Mouse (Mus musculus) stomach, embryonic 14.5 days (tissue): ENCODE results near the gene Ddt. TPM values are rescaled to one million over a fixed set of nuclear protein-coding genes. Genes with fewer than 3 reads are reported as not detected.

ENCODE experiments used
- ATAC-seq: fragments of 200-750 bp; cut with Nextera tagmentation; 2 replicates; pipeline ENCODE4 v1.8.0; 2017; ENCODE audit warnings: low read depth, moderate TSS enrichment; ENCODE audit not compliant: insufficient number of reproducible peaks, insufficient read depth, low FRiP score
- H3K27ac ChIP-seq: fragments of 300-500 bp; sonication (generic); 2 replicates; pipeline ENCODE4 v1.5.1; 2014; ENCODE audit warnings: mild to moderate bottlenecking, low read length, moderate library complexity, mixed read lengths
- H3K27me3 ChIP-seq: fragments of 300-500 bp; sonication (generic); 2 replicates; pipeline ENCODE4 v1.6.1; 2014; ENCODE audit warnings: low read length, control low read depth, mixed read lengths; ENCODE audit not compliant: control insufficient read depth, insufficient read depth
- H3K36me3 ChIP-seq: fragments of 300-500 bp; sonication (generic); 2 replicates; pipeline ENCODE4 v1.6.1; 2014; ENCODE audit warnings: mild to moderate bottlenecking, control low read depth, low read length, moderate library complexity, mixed read lengths; ENCODE audit not compliant: control insufficient read depth, insufficient read depth
- H3K4me1 ChIP-seq: fragments of 300-500 bp; sonication (generic); 2 replicates; pipeline ENCODE4 v1.6.1; 2014; ENCODE audit warnings: low read length, control low read depth, mixed read lengths; ENCODE audit not compliant: control insufficient read depth, insufficient read depth
- H3K4me2 ChIP-seq: fragments of 300-500 bp; sonication (generic); replicated peaks from 2 replicates; pipeline ENCODE4 v1.6.1; 2014; ENCODE audit warnings: low read depth, low read length, control low read depth
- H3K4me3 ChIP-seq: fragments of 300-500 bp; sonication (generic); 2 replicates; pipeline ENCODE4 v1.5.1; 2014; ENCODE audit warnings: low read depth, low read length, control low read depth
- H3K9ac ChIP-seq: fragments of 300-500 bp; sonication (generic); replicated peaks from 2 replicates; pipeline ENCODE4 v1.6.1; 2014; ENCODE audit warnings: low read depth, mild to moderate bottlenecking, control low read depth, low read length, moderate library complexity, mixed read lengths
- H3K9me3 ChIP-seq: fragments of 300-500 bp; sonication (generic); 2 replicates; pipeline ENCODE4 v1.6.1; 2016; ENCODE audit warnings: low read depth, low read length, control low read depth; ENCODE audit not compliant: control insufficient read depth
- WGBS: fragments of 180-500 bp; shearing (Covaris S2); extraction: QIAGEN DNeasy Blood & Tissue Kit; methylation state at CpG from one replicate; pipeline ENCODE4 v1.1.7; 2014; 5-methylcytosine and 5-hydroxymethylcytosine counted together
- polyA plus RNA-seq: library from polyadenylated mRNA; unstranded; fragments of >200 nt; fragmentation: Nextera tagmentation; extraction: Ambion mirVana; gene quantifications from 2 replicates; pipeline ENCODE4 v1.2.1, GENCODE M21; 2014

Ddt gene
- polyA plus RNA-seq, 1 experiment from 2014 or later: 65.5 TPM

GRCm38 (mm10) chr10:75796731-75797516 lies 23.7 kb upstream of the Ddt start:
- no peaks in the 10 kb centered on the region for H3K9me3 ChIP-seq
- 48% methylated on average over 11 of the region's 11 CpGs for WGBS
- no peaks in the 10 kb centered on the region for H3K36me3 ChIP-seq
- H3K4me2 ChIP-seq: peak overlapping the region; percentile 80
- no peak overlapping the region for H3K27ac ChIP-seq
- no peak for ATAC-seq
- no peak overlapping the region for H3K9ac ChIP-seq
- no peaks in the 10 kb centered on the region for H3K27me3 ChIP-seq
- peak overlapping the region; percentile 43; the same call in 1 of the 2 replicates for H3K4me3 ChIP-seq
- peaks cover 3% of the 10 kb centered on the region; the same call in 1 of the 2 replicates for H3K4me1 ChIP-seq

DNA sequence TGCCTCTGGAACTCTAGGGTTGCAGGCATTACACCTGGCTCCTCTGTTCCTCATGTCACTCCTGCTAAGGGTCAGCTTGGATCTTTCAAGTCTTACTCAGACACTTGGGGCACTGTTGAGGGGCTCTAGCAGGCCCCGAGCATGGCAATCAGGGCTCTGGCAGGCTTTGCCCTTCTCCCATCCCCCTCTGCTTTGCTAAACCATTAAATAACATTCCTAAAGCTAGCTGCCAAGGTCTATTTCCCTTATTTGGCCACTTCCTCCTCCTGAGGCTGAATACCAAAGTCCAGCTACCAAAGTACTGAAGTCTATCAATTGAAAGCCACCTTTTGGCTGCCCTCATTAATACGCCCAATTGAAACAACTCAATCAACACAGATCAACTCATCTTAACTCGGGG lies 21.7 kb upstream of the Ddt start:
- WGBS: 28% methylated on average over 3 of the region's 3 CpGs
- peaks cover 7% of the 10 kb centered on the region; the same call in 1 of the 2 replicates for H3K4me1 ChIP-seq
- H3K36me3 ChIP-seq: no peaks in the 10 kb centered on the region
- no peak overlapping the region for H3K4me3 ChIP-seq
- no peaks in the 10 kb centered on the region for H3K27me3 ChIP-seq
- H3K27ac ChIP-seq: no peak overlapping the region
- ATAC-seq: no peak
- H3K9me3 ChIP-seq: no peaks in the 10 kb centered on the region
- H3K9ac ChIP-seq: no peak overlapping the region
- no peak overlapping the region for H3K4me2 ChIP-seq

DNA sequence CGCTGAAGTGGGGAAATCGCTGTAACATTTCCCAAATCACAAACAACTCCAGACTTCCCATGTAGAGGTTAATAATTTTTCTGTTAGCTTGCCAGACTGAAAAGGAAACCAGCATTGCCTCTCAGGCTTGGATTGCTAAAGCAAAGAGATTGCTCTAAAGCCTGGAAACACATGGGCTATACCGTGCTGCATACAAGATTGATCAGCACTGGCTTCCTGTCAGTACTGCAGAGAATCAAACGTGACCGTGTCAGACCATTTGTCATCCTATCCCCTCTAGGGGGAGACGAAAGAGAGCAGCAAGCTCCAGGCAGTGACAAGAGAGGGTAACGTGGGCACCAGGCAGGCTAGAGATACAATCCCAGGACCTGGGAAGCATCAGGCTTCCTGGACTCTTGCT lies 17.6 kb upstream of the Ddt start:
- no peaks in the 10 kb centered on the region for H3K27me3 ChIP-seq
- ATAC-seq: no peak
- 0 out of 2 replicates have a peak, but pooled peaks cover 4% of the 10 kb centered on the region for H3K4me1 ChIP-seq
- 9% methylated on average over 7 of the region's 7 CpGs for WGBS
- no peaks in the 10 kb centered on the region for H3K36me3 ChIP-seq
- no peak overlapping the region for H3K9ac ChIP-seq
- H3K9me3 ChIP-seq: no peaks in the 10 kb centered on the region
- H3K4me3 ChIP-seq: no peak overlapping the region
- H3K27ac ChIP-seq: no peak overlapping the region
- H3K4me2 ChIP-seq: no peak overlapping the region

- Histone ChIP-seq H3K4me3 (no peak overlapping the region), H3K4me2 (no peak overlapping the region), H3K27ac (no peak overlapping the region), H3K9ac (no peak overlapping the region), H3K27me3 (no peaks in the 10 kb centered on the region), H3K9me3 (no peaks in the 10 kb centered on the region), H3K36me3 (no peaks in the 10 kb centered on the region), H3K4me1 (0 out of 2 replicates have a peak, but pooled peaks cover 4% of the 10 kb centered on the region)
- 71% methylated on average over 5 of the region's 5 CpGs for WGBS
- peak; percentile 76; the same call in 1 of the 2 replicates for ATAC-seq
Observed at GRCm38 (mm10) chr10:75789841-75790240, 16.6 kb upstream of the Ddt start.

GRCm38 (mm10) chr10:75789081-75789735 lies 16.0 kb upstream of the Ddt start:
- Histone ChIP-seq H3K4me3 (no peak overlapping the region), H3K9ac (no peak overlapping the region), H3K9me3 (no peaks in the 10 kb centered on the region), H3K4me1 (0 out of 2 replicates have a peak, but pooled peaks cover 4% of the 10 kb centered on the region), H3K36me3 (no peaks in the 10 kb centered on the region), H3K27ac (no peak overlapping the region), H3K4me2 (no peak overlapping the region), H3K27me3 (no peaks in the 10 kb centered on the region)
- WGBS: 75% methylated on average over 6 of the region's 6 CpGs
- no peak for ATAC-seq

- no peak overlapping the region for H3K9ac ChIP-seq
- no peak overlapping the region for H3K4me2 ChIP-seq
- no peak overlapping the region for H3K27ac ChIP-seq
- ATAC-seq: no peak
- no peaks in the 10 kb centered on the region for H3K9me3 ChIP-seq
- no peaks in the 10 kb centered on the region for H3K27me3 ChIP-seq
- H3K4me1 ChIP-seq: 0 out of 2 replicates have a peak, but pooled peaks cover 4% of the 10 kb centered on the region
- no peaks in the 10 kb centered on the region for H3K36me3 ChIP-seq
- H3K4me3 ChIP-seq: no peak overlapping the region
- 94% methylated on average over 8 of the region's 8 CpGs for WGBS
Observed at GRCm38 (mm10) chr10:75788277-75788676, 15.1 kb upstream of the Ddt start.

DNA sequence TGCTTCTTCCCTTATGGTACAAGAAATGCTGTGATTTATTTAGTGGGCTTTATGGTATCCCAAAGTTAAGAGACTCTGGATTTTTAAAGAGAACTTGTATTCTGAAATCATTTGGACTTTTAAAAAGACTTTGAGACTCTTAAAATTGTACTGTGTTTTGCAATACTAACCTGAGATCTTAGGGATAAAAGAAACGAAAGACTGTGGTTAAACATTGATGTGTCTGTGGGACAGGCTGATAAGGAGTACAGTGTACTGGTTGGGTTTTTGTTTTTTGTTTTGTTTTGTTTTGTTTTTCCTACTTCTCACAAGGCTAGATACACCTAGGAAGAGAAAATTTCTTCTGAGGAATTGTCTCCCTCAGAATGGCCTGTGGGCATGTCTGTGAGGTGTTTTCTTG lies 12.2 kb upstream of the Ddt start:
- Histone ChIP-seq H3K36me3 (no peaks in the 10 kb centered on the region), H3K4me3 (no peak overlapping the region), H3K4me1 (no peaks in the 10 kb centered on the region), H3K9ac (no peak overlapping the region), H3K27me3 (no peaks in the 10 kb centered on the region), H3K9me3 (no peaks in the 10 kb centered on the region), H3K27ac (no peak overlapping the region), H3K4me2 (no peak overlapping the region)
- no peak for ATAC-seq
- WGBS: 62% methylated on average over 1 of the region's 1 CpGs

DNA sequence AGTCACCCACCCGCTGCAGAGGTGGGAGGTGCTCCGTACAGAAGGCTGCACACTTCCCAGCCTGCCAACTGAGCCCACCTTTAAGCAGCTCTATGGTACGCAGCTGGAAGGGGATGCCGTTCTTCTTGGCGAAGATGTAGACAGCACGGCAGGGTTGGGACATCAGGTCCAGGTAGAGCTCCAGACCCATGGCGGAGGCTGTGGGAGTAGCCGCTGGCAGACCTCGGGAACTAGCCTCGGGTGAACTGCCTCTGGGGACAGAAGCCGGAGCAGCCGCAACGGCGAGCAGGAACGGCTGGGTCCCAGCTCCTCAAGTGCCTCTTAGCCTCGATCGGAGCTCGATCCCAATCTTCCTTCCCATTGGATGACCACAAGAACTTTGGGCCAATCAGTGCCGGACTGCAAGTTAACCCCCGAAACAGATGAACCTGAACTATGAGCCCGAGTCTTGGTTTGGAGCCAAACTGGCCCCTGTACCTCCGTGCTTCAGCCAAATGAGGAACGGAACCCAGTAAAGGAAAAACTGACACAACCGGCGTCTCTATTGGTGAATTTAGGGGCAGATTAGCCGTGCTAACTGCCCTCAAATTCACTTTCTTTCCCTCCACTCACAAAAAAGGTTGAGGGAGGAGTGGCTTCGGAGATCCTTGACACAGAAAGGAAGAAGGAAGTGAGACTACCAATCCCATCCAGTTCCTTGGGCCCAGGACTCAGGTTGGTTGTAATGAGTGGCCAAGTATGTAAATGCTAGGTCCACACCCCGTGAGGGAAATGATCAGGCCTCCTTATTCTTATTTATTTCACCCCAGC lies 7.8 kb upstream of the Ddt start, which contains the start of the genes Gm20441 and Gstt3:
Gene Gm20441, minus strand, starts transcription at position 186 of the 810 bp plus-strand sequence.
Gene Gstt3, minus strand, starts transcription at position 646 of the 810 bp plus-strand sequence.
- H3K27ac ChIP-seq: peak within 1 kb of the TSS; percentile 62; the same call in 1 of the 2 replicates
- no peaks in the 10 kb centered on the region for H3K27me3 ChIP-seq
- no peaks in the 10 kb centered on the region for H3K36me3 ChIP-seq
- WGBS: under 1% methylated on average over 28 of the region's 28 CpGs
- peak; percentile 84 for ATAC-seq
- peaks cover 4% of the 10 kb centered on the region; the same call in 1 of the 2 replicates for H3K4me1 ChIP-seq
- peak within 1 kb of the TSS; percentile 86 for H3K4me2 ChIP-seq
- H3K9ac ChIP-seq: no peak within 1 kb of the TSS; the same call in 1 of the 2 replicates
- no peaks in the 10 kb centered on the region for H3K9me3 ChIP-seq
- peak within 1 kb of the TSS; percentile 47 for H3K4me3 ChIP-seq
